Mouse (Mus musculus): ENCODE data around the gene Zfp961.

DNA sequence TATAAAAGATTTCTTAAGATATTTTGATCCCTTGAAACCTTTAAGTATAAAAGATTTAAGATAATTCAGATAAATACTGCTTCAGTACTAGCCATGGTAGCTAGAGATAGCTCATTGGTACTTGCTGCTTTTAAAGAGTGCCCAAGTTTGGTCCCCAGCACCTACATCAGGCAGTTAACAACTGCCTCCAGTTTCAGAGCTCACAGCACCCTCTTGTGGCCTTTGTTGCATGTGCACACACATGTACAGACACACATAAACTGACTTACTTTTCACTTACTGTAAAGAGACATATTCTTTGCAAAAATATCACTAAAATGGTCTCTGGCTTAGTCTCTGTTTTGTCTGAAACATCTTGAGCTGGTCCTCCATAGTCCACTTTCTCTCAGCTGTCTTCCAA is 15.6 kb downstream of the Zfp961 start:
- TF ChIP-seq POLR2A (IDR thresholded peaks at IDR 0.05; ENCODE audit: insufficient read depth, low read depth, low read length), result no peak
- TF ChIP-seq CTCF (IDR thresholded peaks at IDR 0.05), result peak; percentile 25; the same call in 1 of the 2 replicates
- TF ChIP-seq EP300 (IDR thresholded peaks at IDR 0.05; ENCODE audit: insufficient read depth, low read depth, low read length), result no peak

Data from heart, adult 2 months (tissue).